Mouse (Mus musculus): ENCODE measurements around the gene Cav2. TPM values are rescaled to one million over a fixed set of nuclear protein-coding genes. Genes with fewer than 3 reads are reported as not detected.

The Cav2 gene
- polyA plus RNA-seq (2012; fragmentation: generic; extraction: Trizol) = 2.9 TPM

DNA sequence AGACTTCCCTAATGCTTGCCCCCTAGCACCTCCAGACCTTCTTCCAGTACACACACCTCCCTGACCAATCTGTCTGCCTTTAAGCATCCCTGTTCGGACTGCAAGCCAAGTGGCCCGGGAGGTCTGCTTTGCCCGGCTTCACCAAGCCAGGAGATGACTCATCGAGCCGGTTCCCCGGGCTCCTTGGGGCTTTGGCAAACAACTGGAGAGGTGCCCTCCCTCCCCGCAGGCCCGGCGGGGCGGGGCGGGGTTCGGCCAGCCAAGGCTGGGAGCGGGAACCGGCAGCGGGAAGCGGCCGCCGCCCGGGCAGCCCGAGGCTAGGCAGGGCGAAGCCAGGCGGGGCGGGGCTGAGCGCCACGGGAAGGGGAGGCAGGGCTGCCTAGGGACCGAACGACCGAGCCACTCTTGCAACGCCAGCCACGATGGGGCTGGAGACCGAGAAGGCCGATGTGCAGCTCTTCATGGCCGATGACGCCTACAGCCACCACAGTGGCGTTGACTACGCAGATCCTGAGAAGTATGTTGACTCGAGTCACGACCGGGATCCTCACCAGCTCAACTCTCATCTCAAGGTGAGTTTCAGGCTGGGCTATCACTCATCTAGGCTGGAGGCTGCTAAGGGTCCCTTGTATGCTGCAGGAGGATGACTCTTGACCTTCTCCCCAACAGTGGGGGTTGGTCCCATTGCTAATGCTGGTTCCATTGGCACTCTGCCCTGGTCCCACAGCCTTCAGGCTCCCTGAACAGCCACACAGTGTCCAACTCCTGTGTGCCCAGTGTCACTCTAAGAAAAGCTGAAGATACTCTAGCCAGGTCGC, at the start of gene Cav2:
TSS of gene Cav2 (plus strand) at position 247 of the 818 bp plus-strand sequence.
- no peaks in the 10 kb centered on the region for H3K79me2 ChIP-seq (ENCODE audit: control insufficient read depth, insufficient read depth)
- no peak within 1 kb of the TSS for H3ac ChIP-seq (ENCODE audit: control insufficient read depth, insufficient read length)
- no peaks in the 10 kb centered on the region for H3K27me3 ChIP-seq (ENCODE audit: control insufficient read depth, insufficient read depth, insufficient read length)
- TF ChIP-seq POLR2A (IDR thresholded peaks at IDR 0.05; ENCODE audit: insufficient read length, low read depth) (peak; percentile 61), TCF3 (IDR thresholded peaks at IDR 0.05; ENCODE audit: insufficient read length, low read depth) (no peak), MAX (IDR thresholded peaks at IDR 0.05; ENCODE audit: low read depth) (no peak), TCF12 (IDR thresholded peaks at IDR 0.05; ENCODE audit: insufficient read depth, poor library complexity, severe bottlenecking) (no peak), USF1 (IDR thresholded peaks at IDR 0.05; ENCODE audit: low read depth) (no peak), POLR2AphosphoS2 (IDR thresholded peaks at IDR 0.05; ENCODE audit: insufficient read length, low read depth) (peak; percentile 44), E2F4 (IDR thresholded peaks at IDR 0.05; ENCODE audit: insufficient read depth) (no peak), MYOG (IDR thresholded peaks at IDR 0.05; ENCODE audit: control insufficient read depth in 1 of 3, insufficient read depth in 1 of 3, insufficient read length in 2 of 3, low read depth in 2 of 3) (peak in 1 of 3 experiments; percentile 19), CEBPB (IDR thresholded peaks at IDR 0.05; ENCODE audit: insufficient read depth, poor library complexity, severe bottlenecking) (no peak), SRF (IDR thresholded peaks at IDR 0.05; ENCODE audit: control insufficient read depth, insufficient read length, low read depth) (no peak), REST (IDR thresholded peaks at IDR 0.05; ENCODE audit: insufficient read depth, insufficient read length) (no peak), MYOD1 (IDR thresholded peaks at IDR 0.05; ENCODE audit: control insufficient read depth in 1 of 3, insufficient read length in 2 of 3, low read depth in 2 of 3) (no peak)
- H3K4me3 ChIP-seq = peak within 1 kb of the TSS; percentile 36
- no peaks in the 10 kb centered on the region for H3K36me3 ChIP-seq (ENCODE audit: control insufficient read depth, insufficient read depth)
- H3K4me2 ChIP-seq (ENCODE audit: low read depth) = peak within 1 kb of the TSS; percentile 77

DNA sequence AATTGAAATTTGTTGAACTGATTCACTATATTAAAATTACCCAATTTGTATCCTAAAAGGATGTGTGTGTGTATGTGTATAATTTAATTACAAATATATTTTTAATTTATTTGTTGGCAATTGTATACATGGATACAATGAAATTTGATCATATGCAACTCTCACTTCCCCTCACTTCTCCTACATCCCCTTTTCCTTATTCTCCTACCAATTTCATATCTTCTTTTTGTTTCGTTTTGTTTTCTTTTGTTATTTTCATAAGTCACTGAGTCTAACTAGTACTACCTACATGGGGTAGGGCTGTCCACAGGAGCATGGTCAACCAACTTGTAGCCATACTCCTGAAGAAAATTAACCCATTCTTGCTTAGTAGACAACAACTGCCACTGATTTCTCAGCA, 41.3 kb upstream of the Cav2 start:
- no peaks in the 10 kb centered on the region for H3K36me3 ChIP-seq (ENCODE audit: control insufficient read depth, insufficient read depth)
- no peak overlapping the region for H3K4me3 ChIP-seq
- no peak overlapping the region for H3ac ChIP-seq (ENCODE audit: control insufficient read depth, insufficient read length)
- TF ChIP-seq MYOG (IDR thresholded peaks at IDR 0.05; ENCODE audit: control insufficient read depth in 1 of 3, insufficient read depth in 1 of 3, insufficient read length in 2 of 3, low read depth in 2 of 3) (no peak), SRF (IDR thresholded peaks at IDR 0.05; ENCODE audit: control insufficient read depth, insufficient read length, low read depth) (no peak), MAX (IDR thresholded peaks at IDR 0.05; ENCODE audit: low read depth) (no peak), TCF12 (IDR thresholded peaks at IDR 0.05; ENCODE audit: insufficient read depth, poor library complexity, severe bottlenecking) (no peak), POLR2AphosphoS2 (IDR thresholded peaks at IDR 0.05; ENCODE audit: insufficient read length, low read depth) (no peak), REST (IDR thresholded peaks at IDR 0.05; ENCODE audit: insufficient read depth, insufficient read length) (no peak), POLR2A (IDR thresholded peaks at IDR 0.05; ENCODE audit: insufficient read length, low read depth) (no peak), E2F4 (IDR thresholded peaks at IDR 0.05; ENCODE audit: insufficient read depth) (no peak), CEBPB (IDR thresholded peaks at IDR 0.05; ENCODE audit: insufficient read depth, poor library complexity, severe bottlenecking) (no peak), TCF3 (IDR thresholded peaks at IDR 0.05; ENCODE audit: insufficient read length, low read depth) (no peak), USF1 (IDR thresholded peaks at IDR 0.05; ENCODE audit: low read depth) (no peak), MYOD1 (IDR thresholded peaks at IDR 0.05; ENCODE audit: control insufficient read depth in 1 of 3, insufficient read length in 2 of 3, low read depth in 2 of 3) (no peak)
- no peaks in the 10 kb centered on the region for H3K79me2 ChIP-seq (ENCODE audit: control insufficient read depth, insufficient read depth)
- H3K4me2 ChIP-seq (ENCODE audit: low read depth) = no peak overlapping the region
- H3K27me3 ChIP-seq (ENCODE audit: control insufficient read depth, insufficient read depth, insufficient read length) = no peaks in the 10 kb centered on the region

DNA sequence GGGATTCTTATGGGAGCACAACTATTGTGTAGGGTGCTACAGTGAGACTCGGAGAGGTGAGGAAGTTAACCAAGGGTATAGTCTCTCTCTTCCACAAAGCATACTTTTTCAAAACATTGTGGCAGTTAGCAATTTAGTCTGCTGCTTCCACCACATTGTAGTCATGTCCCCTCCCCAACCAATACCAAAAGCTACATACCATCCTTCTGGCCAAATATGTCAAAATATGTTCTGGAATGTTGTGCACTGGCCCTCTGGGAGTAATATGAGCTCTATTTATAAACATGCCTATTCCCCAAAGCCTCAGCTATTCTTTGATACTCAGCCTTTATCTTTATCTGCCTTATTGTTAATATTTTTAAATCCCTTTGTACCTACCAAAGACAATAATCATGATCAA, 40.0 kb upstream of the Cav2 start:
- Histone ChIP-seq H3K27me3 (ENCODE audit: control insufficient read depth, insufficient read depth, insufficient read length) (no peaks in the 10 kb centered on the region), H3K4me2 (ENCODE audit: low read depth) (no peak overlapping the region), H3K4me3 (no peak overlapping the region), H3K36me3 (ENCODE audit: control insufficient read depth, insufficient read depth) (no peaks in the 10 kb centered on the region), H3K79me2 (ENCODE audit: control insufficient read depth, insufficient read depth) (no peaks in the 10 kb centered on the region), H3ac (ENCODE audit: control insufficient read depth, insufficient read length) (no peak overlapping the region)
- no peak for TF ChIP-seq POLR2A (IDR thresholded peaks at IDR 0.05; ENCODE audit: insufficient read length, low read depth)
- TF ChIP-seq MAX (IDR thresholded peaks at IDR 0.05; ENCODE audit: low read depth) = no peak
- no peak for TF ChIP-seq REST (IDR thresholded peaks at IDR 0.05; ENCODE audit: insufficient read depth, insufficient read length)
- TF ChIP-seq SRF (IDR thresholded peaks at IDR 0.05; ENCODE audit: control insufficient read depth, insufficient read length, low read depth) = no peak
- no peak for TF ChIP-seq MYOD1 (IDR thresholded peaks at IDR 0.05; ENCODE audit: control insufficient read depth in 1 of 3, insufficient read length in 2 of 3, low read depth in 2 of 3)

DNA sequence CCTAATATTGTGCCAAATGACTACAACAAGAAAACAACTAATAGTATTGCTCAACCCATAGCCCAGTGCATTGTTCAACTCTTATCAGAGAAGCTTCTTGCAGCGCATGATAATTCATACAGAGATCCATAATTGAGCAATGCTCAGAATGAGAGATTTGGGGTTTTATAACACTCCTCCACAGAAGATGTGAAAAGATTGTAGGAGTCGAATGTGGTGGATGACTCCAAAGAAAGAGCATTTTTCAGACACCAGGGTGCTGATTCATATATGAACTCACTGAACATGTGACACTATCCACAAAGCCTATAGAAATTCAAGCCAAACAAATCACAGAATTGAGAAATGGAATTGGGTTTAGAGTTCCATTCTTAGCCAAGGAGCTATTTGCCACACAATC, 34.0 kb upstream of the Cav2 start:
- H3K36me3 ChIP-seq (ENCODE audit: control insufficient read depth, insufficient read depth) = no peaks in the 10 kb centered on the region
- H3K4me2 ChIP-seq (ENCODE audit: low read depth) = no peak overlapping the region
- H3K4me3 ChIP-seq = no peak overlapping the region
- no peaks in the 10 kb centered on the region for H3K79me2 ChIP-seq (ENCODE audit: control insufficient read depth, insufficient read depth)
- TF ChIP-seq MYOD1 (IDR thresholded peaks at IDR 0.05; ENCODE audit: control insufficient read depth in 1 of 3, insufficient read length in 2 of 3, low read depth in 2 of 3) (no peak), USF1 (IDR thresholded peaks at IDR 0.05; ENCODE audit: low read depth) (peak; percentile 43), TCF3 (IDR thresholded peaks at IDR 0.05; ENCODE audit: insufficient read length, low read depth) (no peak), REST (IDR thresholded peaks at IDR 0.05; ENCODE audit: insufficient read depth, insufficient read length) (no peak), MAX (IDR thresholded peaks at IDR 0.05; ENCODE audit: low read depth) (no peak), CEBPB (IDR thresholded peaks at IDR 0.05; ENCODE audit: insufficient read depth, poor library complexity, severe bottlenecking) (0 out of 2 replicates have a peak, but pooled peaks have one; percentile 48), SRF (IDR thresholded peaks at IDR 0.05; ENCODE audit: control insufficient read depth, insufficient read length, low read depth) (no peak), TCF12 (IDR thresholded peaks at IDR 0.05; ENCODE audit: insufficient read depth, poor library complexity, severe bottlenecking) (no peak), POLR2A (IDR thresholded peaks at IDR 0.05; ENCODE audit: insufficient read length, low read depth) (no peak), MYOG (IDR thresholded peaks at IDR 0.05; ENCODE audit: control insufficient read depth in 1 of 3, insufficient read depth in 1 of 3, insufficient read length in 2 of 3, low read depth in 2 of 3) (no peak), POLR2AphosphoS2 (IDR thresholded peaks at IDR 0.05; ENCODE audit: insufficient read length, low read depth) (no peak)
- no peaks in the 10 kb centered on the region for H3K27me3 ChIP-seq (ENCODE audit: control insufficient read depth, insufficient read depth, insufficient read length)
- no peak overlapping the region for H3ac ChIP-seq (ENCODE audit: control insufficient read depth, insufficient read length)

Data from myocyte (in vitro differentiated cells).